27 mouse cellular contexts compared by ENCODE assay signal in the genomic region with DNA sequence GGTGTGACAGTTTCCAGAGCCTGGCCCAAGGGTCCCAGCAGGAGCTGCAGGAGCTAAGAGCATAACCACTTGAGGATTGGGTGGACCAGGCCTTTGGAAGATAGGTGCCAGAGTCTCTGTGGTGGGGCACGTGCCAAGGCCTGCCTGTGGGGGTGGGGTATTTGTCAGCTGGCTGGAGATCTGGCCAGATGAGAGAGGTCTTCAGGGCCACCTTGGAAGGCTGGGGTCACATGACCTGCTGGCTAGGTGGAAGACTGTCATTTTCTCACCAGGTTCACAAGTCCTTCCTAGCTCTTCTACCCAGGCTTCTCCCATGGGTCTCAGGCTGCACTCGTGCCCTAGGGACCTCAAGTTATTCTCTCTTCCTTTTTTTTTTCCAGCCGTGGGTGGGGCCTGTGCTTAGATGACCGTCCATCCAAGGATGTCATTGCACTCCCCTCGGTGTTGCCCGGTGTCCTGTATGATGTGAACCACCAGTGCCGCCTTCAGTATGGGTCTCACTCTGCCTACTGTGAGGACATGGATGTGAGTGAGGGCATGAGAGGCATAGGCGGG. TPM values are rescaled to one million over a fixed set of nuclear protein-coding genes. Genes with fewer than 3 reads are reported as not detected.
A peak's percentile ranks its signal among the peaks of the same experiment; 100 is the strongest.
DNase-seq lines count a peak whose midpoint lies in the region; ATAC-seq and TF ChIP-seq lines count a peak whose summit lies in the region.
"Had no signal": no experiment of that assay in that cellular context is flagged by ENCODE, and none has a peak within 500 bp of the region (broad histone marks: within the 10 kb centered on the region; RNA-seq: fewer than 3 reads in every experiment).

No protein-coding gene starts in this region.

- no peak overlapping the region for H3K4me3 ChIP-seq in heart, embryonic 11.5 days (ENCODE audit: low read depth, low read length)
- no peak overlapping the region for H3K4me3 ChIP-seq in kidney, embryonic 14.5 days (ENCODE audit: low read length)
- H3K4me3 ChIP-seq in CH12.LX (replicated peaks in 1 of 3; ENCODE audit: low read depth in 2 of 3, low read length in 2 of 3, poor library complexity in 1 of 3), result peak overlapping the region in 1 of 3 experiments; percentile 34
- no peak overlapping the region for H3K4me3 ChIP-seq in limb, embryonic 10.5 days
- H3K4me3 ChIP-seq: embryonic facial prominence, embryonic 13.5 days; embryonic facial prominence, embryonic 15.5 days; forebrain, embryonic 12.5 days had no signal

- no peaks in the 10 kb centered on the region for H3K36me3 ChIP-seq in heart, embryonic 11.5 days (ENCODE audit: control insufficient read depth, insufficient read depth, low read length)
- peaks cover 11% of the 10 kb centered on the region; the same call in 1 of the 2 replicates for H3K36me3 ChIP-seq in kidney, embryonic 14.5 days (ENCODE audit: control insufficient read depth, insufficient read depth, low read length)
- H3K36me3 ChIP-seq in CH12.LX (replicated peaks in 1 of 2; ENCODE audit: control insufficient read depth in 1 of 2, insufficient read depth in 1 of 2, low read length in 1 of 2), result peaks cover 19 to 79% of the 10 kb centered on the region in 2 experiments
- peaks cover 46% of the 10 kb centered on the region for H3K36me3 ChIP-seq in limb, embryonic 10.5 days

- H3K4me2 ChIP-seq in heart, embryonic 11.5 days, result no peak overlapping the region
- no peak overlapping the region for H3K4me2 ChIP-seq in kidney, embryonic 14.5 days (replicated peaks; ENCODE audit: low read depth, low read length)
- H3K4me2 ChIP-seq in CH12.LX (ENCODE audit: insufficient read depth, low read depth, poor library complexity, severe bottlenecking), result no peak overlapping the region
- H3K4me2 ChIP-seq: embryonic facial prominence, embryonic 13.5 days; embryonic facial prominence, embryonic 15.5 days; forebrain, embryonic 12.5 days had no signal

- 82% methylated on average over 8 of the region's 8 CpGs for WGBS in heart, embryonic 11.5 days (ENCODE audit: insufficient replicate concordance)
- 83% methylated on average over 8 of the region's 8 CpGs for WGBS in kidney, embryonic 14.5 days
- WGBS in limb, embryonic 10.5 days, result 89% methylated on average over 8 of the region's 8 CpGs

- no peaks in the 10 kb centered on the region for H3K27me3 ChIP-seq in heart, embryonic 11.5 days (ENCODE audit: control insufficient read depth, insufficient read depth, low read length)
- no peaks in the 10 kb centered on the region for H3K27me3 ChIP-seq in kidney, embryonic 14.5 days (ENCODE audit: control insufficient read depth, insufficient read depth, low read length)
- H3K27me3 ChIP-seq in CH12.LX (replicated peaks), result no peaks in the 10 kb centered on the region
- H3K27me3 ChIP-seq in limb, embryonic 10.5 days (ENCODE audit: low read depth, poor library complexity, severe bottlenecking), result no peaks in the 10 kb centered on the region
- H3K27me3 ChIP-seq: embryonic facial prominence, embryonic 13.5 days; embryonic facial prominence, embryonic 15.5 days; forebrain, embryonic 12.5 days had no signal

- H3K9me3 ChIP-seq in heart, embryonic 11.5 days (replicated peaks; ENCODE audit: control insufficient read depth, low read length), result no peaks in the 10 kb centered on the region
- no peaks in the 10 kb centered on the region for H3K9me3 ChIP-seq in kidney, embryonic 14.5 days (ENCODE audit: control insufficient read depth, low read length)
- H3K9me3 ChIP-seq in CH12.LX (replicated peaks; ENCODE audit: low read length), result no peaks in the 10 kb centered on the region
- H3K9me3 ChIP-seq in limb, embryonic 10.5 days (replicated peaks), result no peaks in the 10 kb centered on the region
- H3K9me3 ChIP-seq: embryonic facial prominence, embryonic 13.5 days; embryonic facial prominence, embryonic 15.5 days; forebrain, embryonic 12.5 days had no signal

- no peak overlapping the region for H3K27ac ChIP-seq in heart, embryonic 11.5 days (ENCODE audit: low read depth, low read length)
- H3K27ac ChIP-seq in kidney, embryonic 14.5 days (ENCODE audit: low read depth, low read length), result no peak overlapping the region
- H3K27ac ChIP-seq in CH12.LX (ENCODE audit: insufficient read depth, low read depth), result no peak overlapping the region; the same call in 1 of the 2 replicates
- no peak overlapping the region for H3K27ac ChIP-seq in limb, embryonic 10.5 days
- H3K27ac ChIP-seq: embryonic facial prominence, embryonic 13.5 days; embryonic facial prominence, embryonic 15.5 days; forebrain, embryonic 12.5 days had no signal

- TF ChIP-seq POLR2A in CH12.LX (IDR thresholded peaks at IDR 0.05; ENCODE audit: low read depth, low read length), result no peak

- H3K9ac ChIP-seq in heart, embryonic 11.5 days (ENCODE audit: low read depth, low read length), result no peak overlapping the region
- H3K9ac ChIP-seq in kidney, embryonic 14.5 days (ENCODE audit: low read depth, low read length), result no peak overlapping the region
- H3K9ac ChIP-seq in CH12.LX (ENCODE audit: insufficient read depth, low read depth), result no peak overlapping the region
- H3K9ac ChIP-seq: embryonic facial prominence, embryonic 13.5 days; embryonic facial prominence, embryonic 15.5 days; forebrain, embryonic 12.5 days had no signal

- no peak for TF ChIP-seq CTCF in CH12.LX (conservative IDR thresholded peaks at IDR 0.05 in 1 of 2, IDR thresholded peaks at IDR 0.05 in 1 of 2; ENCODE audit: low read depth in 2 of 2, low read length in 2 of 2)

- in situ Hi-C loops in CH12.LX (cut with MboI; ENCODE audit: low pct_ligation_motif_present, low pct_unique_long_range_greater_than_20kb, low sequenced_read_pairs), result no loop called here

- dilution Hi-C loops in CH12.LX (cut with MboI; ENCODE audit: extremely low pct_ligation_motif_present, extremely low pct_unique_long_range_greater_than_20kb, low sequenced_read_pairs), result no loop called here

- no peak for TF ChIP-seq RAD21 in CH12.LX (IDR thresholded peaks at IDR 0.05; ENCODE audit: low read depth, low read length)

- no peak for TF ChIP-seq EP300 in CH12.LX (IDR thresholded peaks at IDR 0.05; ENCODE audit: low read length)

- no peaks in the 10 kb centered on the region for H3K79me2 ChIP-seq in CH12.LX (replicated peaks; ENCODE audit: control insufficient read depth, extremely low read depth, insufficient read depth, poor library complexity, severe bottlenecking)

- DNase-seq in heart, adult 11 months, result peak; percentile 88
- no peak for DNase-seq in kidney, adult 18-20 months
- DNase-seq in CH12.LX (ENCODE audit: extremely low read depth), result no peak
- no peak for DNase-seq in limb, embryonic 10.5 days (ENCODE audit: low spot score)
- DNase-seq: adrenal gland, adult 2 months; adrenal gland, postnatal 10 days; adrenal gland, postnatal 25 days; B cell, adult 2 months; cerebellum, adult 11 months; cerebellum, adult 18-20 months; cerebellum, adult 8-10 months; cerebellum, adult 9-11 months; cerebellum, postnatal 14 days; cerebellum, postnatal 36 days; embryo, embryonic 11 days had no signal

- peaks cover 36% of the 10 kb centered on the region for H3K4me1 ChIP-seq in heart, embryonic 11.5 days (ENCODE audit: control insufficient read depth, insufficient read depth, low read length)
- H3K4me1 ChIP-seq in kidney, embryonic 14.5 days (ENCODE audit: control insufficient read depth, insufficient read depth, low read length), result peaks cover 4% of the 10 kb centered on the region; the same call in 1 of the 2 replicates
- peaks cover 45 to 89% of the 10 kb centered on the region in 2 experiments for H3K4me1 ChIP-seq in CH12.LX (ENCODE audit: control insufficient read depth in 1 of 2, insufficient read depth in 2 of 2)
- H3K4me1 ChIP-seq in limb, embryonic 10.5 days, result no peaks in the 10 kb centered on the region
- H3K4me1 ChIP-seq: embryonic facial prominence, embryonic 13.5 days had no signal

- ATAC-seq in heart, embryonic 11.5 days (replicated peaks; ENCODE audit: insufficient number of reproducible peaks, low FRiP score, low TSS enrichment), result no peak
- 0 out of 2 replicates have a peak, but pooled peaks have one; percentile 20 for ATAC-seq in kidney, embryonic 14.5 days (ENCODE audit: low FRiP score, low TSS enrichment)
- peak; percentile 58 for ATAC-seq in megakaryocyte, adult 5-6 weeks (ENCODE audit: poor library complexity, severe bottlenecking)
- ATAC-seq in erythroblast, adult 5-6 weeks (replicated peaks; ENCODE audit: low FRiP score, poor library complexity, severe bottlenecking), result no peak
- ATAC-seq: CD4-positive, CD25-positive, alpha-beta regulatory T cell, adult 4 months; forebrain, embryonic 14.5 days; forebrain, embryonic 16.5 days had no signal

TF ChIP-seq in CH12.LX, 34 proteins besides CTCF, POLR2A, EP300 and RAD21:
- TF ChIP-seq ZMIZ1 (IDR thresholded peaks at IDR 0.05; ENCODE audit: low read depth, low read length), result no peak
- TF ChIP-seq ETS1 (conservative IDR thresholded peaks at IDR 0.05; ENCODE audit: low read depth, low read length), result no peak
- no peak for TF ChIP-seq SMC3 (IDR thresholded peaks at IDR 0.05; ENCODE audit: low read depth, low read length)
- no peak for TF ChIP-seq MEF2A (IDR thresholded peaks at IDR 0.05; ENCODE audit: borderline replicate concordance, low read depth, low read length)
- no peak for TF ChIP-seq RCOR1 (conservative IDR thresholded peaks at IDR 0.05; ENCODE audit: low read depth, low read length)
- peak; percentile 69; the same call in 1 of the 2 replicates for TF ChIP-seq BHLHE40 (IDR thresholded peaks at IDR 0.05; ENCODE audit: low read depth, low read length)
- no peak for TF ChIP-seq POLR2AphosphoS2 (IDR thresholded peaks at IDR 0.05; ENCODE audit: low read depth, low read length)
- TF ChIP-seq TBP (conservative IDR thresholded peaks at IDR 0.05; ENCODE audit: low read depth, low read length), result no peak
- no peak for TF ChIP-seq JUND (conservative IDR thresholded peaks at IDR 0.05; ENCODE audit: low read depth, low read length)
- TF ChIP-seq ZNF384 (IDR thresholded peaks at IDR 0.05; ENCODE audit: low read depth, low read length), result peak; percentile 73
- peak; percentile 51 for TF ChIP-seq USF2 (conservative IDR thresholded peaks at IDR 0.05; ENCODE audit: low read depth, low read length)
- TF ChIP-seq USF1 (IDR thresholded peaks at IDR 0.05; ENCODE audit: low read depth, low read length), result peak; percentile 48
- no peak for TF ChIP-seq ELF1 (IDR thresholded peaks at IDR 0.05; ENCODE audit: low read depth, low read length)

RNA-seq across cellular contexts. Expression of gene Adamts7, which starts 22.6 kb away (rescaled TPM):
- polyA plus RNA-seq in heart, embryonic 11.5 days (2014; fragmentation: Nextera tagmentation; extraction: Ambion mirVana), result 4.2 and 4.9 TPM in 2 replicates
- 10.0 and 10.6 TPM in 2 replicates for polyA plus RNA-seq in kidney, embryonic 14.5 days (2014; fragmentation: Nextera tagmentation; extraction: Ambion mirVana)
- 9.2 and 13.8 TPM in 2 replicates for total RNA-seq in CH12.LX (2012; rRNA removed)
- 4.7 and 5.4 TPM in 2 replicates for total RNA-seq in CH12.LX (2014; rRNA removed)
- 15.3 and 15.7 TPM in 2 replicates for polyA plus RNA-seq in CH12.LX (2012; ENCODE audit: insufficient read length, low read depth)
- total RNA-seq in megakaryocyte, adult 5-6 weeks (2015), result not detected in 2 replicates
- 0.24 TPM in 1 of 2 replicates, not detected in the other for total RNA-seq in megakaryocyte, adult 5-6 weeks (2017)
- polyA plus RNA-seq in limb, embryonic 10.5 days (2016; fragmentation: Nextera tagmentation; extraction: Ambion mirVana), result 8.5 and 15.4 TPM in 2 replicates
- not detected in 2 replicates for total RNA-seq in erythroblast, adult 5-6 weeks (2015; ENCODE audit: low replicate concordance)
- 0.14 TPM in 1 of 2 replicates, not detected in the other for total RNA-seq in erythroblast, adult 5-6 weeks (2017; ENCODE audit: low replicate concordance)
- total RNA-seq: common myeloid progenitor, adult 5-6 weeks; MEL had no signal

Comparison
In these comparisons a context has a peak if more than half of its experiments do, and no peak if none do; other contexts are left out.
1. ATAC-seq: peak in kidney, embryonic 14.5 days (single experiment) and megakaryocyte, adult 5-6 weeks (single experiment); none in heart, embryonic 11.5 days (single experiment) and erythroblast, adult 5-6 weeks (single experiment).